Mouse (Mus musculus) induced T-regulatory cell, adult 2 months (primary cell): Measurements from ENCODE around the gene Clic4.

ENCODE experiments used
- DNase-seq: peaks from one replicate; pipeline ENCODE4 v3.0.0-alpha.2; 2012; ENCODE audit warnings: low read depth

Gene Clic4

DNA sequence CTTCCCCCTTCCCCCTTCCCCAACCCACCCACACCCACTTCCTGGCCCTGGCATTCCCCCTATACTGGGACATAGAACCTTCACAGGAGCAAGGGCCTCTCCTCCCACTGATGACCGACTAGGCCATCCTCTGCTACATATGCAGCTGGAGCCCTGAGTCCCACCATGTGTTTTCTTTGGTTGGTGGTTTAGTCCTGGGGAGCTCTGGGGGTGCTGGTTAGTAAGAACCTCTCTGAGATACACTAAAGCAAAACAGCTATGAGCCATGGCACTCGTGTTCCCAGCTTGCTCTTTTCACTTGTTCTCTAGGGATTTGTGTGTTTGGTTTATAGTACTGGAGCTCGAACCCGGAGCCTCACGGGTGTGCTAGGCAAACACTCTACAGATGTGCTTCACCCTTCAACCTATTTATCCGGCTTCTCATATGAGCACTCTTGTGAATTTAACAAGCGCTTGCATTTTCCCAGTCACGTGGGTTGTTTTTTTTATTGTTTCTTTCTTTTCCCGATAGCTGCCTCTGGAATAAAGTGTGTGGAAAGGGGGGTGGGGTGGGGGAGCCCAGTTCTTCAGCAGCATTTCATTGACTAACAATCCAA, 14.6 kb downstream of the Clic4 start:
- no peak for DNase-seq

DNA sequence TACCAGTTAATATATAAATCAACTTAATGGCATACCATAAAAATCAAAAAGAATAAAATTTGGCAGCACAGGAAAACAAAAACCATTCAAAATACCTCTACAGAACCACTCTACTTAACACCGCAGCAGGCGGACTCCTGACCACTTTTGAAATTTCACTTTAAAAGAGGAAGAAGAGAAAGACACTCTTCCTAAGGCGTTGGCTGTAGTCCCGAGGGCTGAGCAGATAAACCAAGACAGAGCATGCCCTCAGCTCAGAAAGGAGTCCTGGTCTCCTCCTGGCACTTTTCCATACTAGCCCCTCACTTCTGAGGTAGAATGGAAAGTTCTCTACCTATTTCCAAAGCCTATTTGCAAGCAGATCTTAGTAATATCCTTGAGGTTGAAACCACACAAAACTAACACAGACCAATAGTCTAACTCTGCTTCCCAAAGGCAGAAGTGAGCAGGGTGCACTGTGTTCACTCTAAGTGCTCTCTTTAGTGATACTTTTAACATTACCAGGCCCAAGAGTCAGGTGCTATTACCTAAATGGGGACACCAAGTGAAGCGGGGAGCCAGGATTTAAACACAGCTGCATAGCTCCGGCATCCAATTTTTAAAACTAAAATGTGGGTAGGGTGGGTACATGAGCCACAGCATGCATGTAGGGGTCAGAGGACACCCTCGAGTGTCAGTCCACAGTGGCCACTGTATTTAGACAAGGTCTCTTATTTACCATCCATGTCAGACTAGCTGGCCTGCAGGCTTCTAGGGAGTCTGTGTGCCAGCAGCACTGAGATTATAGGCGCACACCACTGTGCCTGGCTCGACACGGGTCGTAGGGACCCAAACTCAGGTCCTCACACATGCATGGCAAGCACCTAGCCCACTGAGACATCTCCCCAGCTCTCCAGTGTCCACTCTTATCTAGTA, 15.8 kb downstream of the Clic4 start:
- no peak for DNase-seq

DNA sequence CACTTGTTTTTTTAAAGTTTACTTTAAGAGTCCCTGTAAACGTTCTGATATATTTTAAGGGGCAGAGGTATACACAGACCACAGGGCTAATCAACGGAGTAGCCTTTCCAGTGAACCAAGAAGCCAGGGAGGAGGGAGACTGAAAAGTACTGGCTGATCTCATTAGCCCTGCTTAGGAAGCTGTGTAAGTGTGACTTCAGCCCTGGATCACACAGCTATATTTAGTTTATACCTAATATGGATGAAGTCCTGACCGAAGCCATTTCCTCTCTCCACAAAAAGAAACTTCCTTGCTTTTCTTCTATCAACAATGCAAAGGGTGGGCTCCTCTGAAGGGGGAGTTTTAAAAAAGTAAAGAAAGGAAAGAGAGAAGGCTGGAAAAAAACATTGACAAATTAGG, 17.8 kb downstream of the Clic4 start:
- no peak for DNase-seq

DNA sequence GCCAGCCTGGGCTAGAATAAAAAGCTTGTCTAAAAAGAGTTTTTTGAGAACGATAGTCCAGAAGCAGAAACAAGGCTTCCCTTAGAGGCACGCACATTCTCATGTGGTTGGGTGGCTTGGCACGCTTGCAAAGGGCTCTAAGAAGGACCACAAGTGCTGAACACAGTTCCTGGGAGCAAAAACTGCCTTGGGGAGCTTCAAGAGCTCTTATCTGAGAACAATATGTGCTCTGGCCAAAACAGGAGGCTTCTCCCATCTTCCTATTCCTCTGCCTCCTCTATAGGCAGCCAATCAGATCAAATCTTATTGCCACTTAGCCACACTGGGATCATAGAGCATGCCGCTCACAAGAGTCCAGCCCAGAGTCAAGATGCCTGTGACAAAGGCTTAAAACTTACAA, 18.3 kb downstream of the Clic4 start:
- DNase-seq = no peak

DNA sequence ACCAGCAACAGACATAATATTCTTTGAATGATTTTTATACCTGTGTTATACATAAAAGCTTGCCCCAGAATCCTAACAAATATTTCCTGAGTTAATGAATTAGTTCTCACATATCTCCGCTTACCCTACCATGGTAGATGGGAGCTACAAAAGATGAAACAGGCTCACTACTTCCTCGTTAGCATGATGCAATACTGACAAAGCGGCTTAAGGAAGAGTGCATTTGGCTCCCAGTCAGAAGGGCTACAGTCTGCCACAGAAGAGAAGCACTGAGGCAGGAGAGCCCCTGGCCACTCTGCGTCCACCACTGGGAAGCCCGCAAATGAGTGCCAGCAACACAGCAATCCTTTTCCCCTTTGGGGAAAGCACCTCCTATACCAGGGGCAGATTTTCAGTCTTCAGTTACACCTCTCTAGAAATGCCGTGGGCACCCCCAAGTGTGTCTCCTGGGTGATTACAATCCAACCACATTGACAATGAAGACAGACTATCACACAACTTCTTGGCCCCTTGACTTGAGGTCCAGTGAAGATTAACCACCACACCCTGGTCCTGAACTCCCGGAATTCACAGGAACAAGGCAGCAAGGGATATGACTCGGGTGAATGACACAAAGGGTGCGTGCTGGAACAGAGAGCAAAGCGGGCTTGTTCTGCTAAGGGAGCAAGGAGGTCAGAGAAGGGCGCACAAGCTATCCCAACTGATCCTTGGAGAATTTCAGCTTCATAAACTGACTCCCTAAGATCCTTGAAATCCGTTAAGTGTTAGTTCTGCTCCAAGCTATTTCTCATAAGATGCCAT, 19.2 kb downstream of the Clic4 start:
- DNase-seq = no peak

DNA sequence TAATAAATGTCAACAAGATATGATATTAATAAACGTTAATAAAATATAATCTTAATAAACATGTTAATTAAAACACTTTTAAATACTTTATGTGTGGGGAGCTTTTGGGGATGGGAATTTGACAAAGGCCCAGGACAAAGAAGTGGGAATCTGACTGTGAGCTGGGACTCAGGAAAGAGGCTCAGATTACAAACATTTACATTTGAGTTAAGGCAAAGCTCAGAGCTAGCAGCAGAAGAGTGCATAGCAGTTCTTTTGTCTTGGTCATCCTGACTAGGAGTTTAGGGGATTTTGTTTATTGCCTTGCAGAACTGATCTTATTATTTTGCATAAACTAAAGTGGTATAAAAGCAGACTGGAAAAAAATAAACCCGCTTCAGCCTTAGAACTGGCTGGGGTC, 20.8 kb downstream of the Clic4 start:
- no peak for DNase-seq

DNA sequence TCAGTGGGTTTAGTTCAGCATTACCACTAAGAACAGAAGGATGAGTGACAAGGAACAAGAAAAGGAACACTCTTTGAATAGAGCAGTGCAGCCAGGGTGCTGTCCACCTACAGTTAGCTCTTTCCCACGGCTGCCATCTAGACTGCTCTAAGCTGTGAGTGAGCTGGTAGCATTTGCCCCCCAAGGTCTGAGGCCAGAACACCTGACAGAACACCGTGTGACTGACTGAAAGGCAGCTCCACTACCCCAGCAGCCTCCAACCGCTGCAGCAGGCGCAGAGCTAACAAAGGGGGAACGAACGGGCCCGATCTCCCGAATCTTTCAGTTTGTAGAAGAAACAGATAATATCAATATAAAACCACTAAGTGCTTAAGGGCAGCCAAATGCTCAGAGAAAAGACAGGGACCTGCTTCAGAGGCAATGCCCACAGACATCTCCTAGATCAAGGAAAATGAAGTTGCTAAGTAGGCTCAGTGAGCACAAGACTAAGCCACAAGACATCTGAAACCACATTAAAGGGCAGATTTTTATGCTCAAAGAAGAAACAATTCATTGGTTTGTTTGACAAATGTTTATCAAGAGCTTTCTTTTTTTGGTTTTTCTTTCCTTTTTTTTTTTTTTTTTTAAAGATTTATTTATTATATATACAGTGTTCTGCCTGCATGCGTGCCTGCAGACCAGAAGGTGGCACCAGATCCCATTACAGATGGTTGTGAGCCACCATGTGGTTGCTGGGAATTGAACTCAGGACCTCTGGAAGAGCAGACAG, 24.2 kb downstream of the Clic4 start:
- DNase-seq = peak; percentile 57

DNA sequence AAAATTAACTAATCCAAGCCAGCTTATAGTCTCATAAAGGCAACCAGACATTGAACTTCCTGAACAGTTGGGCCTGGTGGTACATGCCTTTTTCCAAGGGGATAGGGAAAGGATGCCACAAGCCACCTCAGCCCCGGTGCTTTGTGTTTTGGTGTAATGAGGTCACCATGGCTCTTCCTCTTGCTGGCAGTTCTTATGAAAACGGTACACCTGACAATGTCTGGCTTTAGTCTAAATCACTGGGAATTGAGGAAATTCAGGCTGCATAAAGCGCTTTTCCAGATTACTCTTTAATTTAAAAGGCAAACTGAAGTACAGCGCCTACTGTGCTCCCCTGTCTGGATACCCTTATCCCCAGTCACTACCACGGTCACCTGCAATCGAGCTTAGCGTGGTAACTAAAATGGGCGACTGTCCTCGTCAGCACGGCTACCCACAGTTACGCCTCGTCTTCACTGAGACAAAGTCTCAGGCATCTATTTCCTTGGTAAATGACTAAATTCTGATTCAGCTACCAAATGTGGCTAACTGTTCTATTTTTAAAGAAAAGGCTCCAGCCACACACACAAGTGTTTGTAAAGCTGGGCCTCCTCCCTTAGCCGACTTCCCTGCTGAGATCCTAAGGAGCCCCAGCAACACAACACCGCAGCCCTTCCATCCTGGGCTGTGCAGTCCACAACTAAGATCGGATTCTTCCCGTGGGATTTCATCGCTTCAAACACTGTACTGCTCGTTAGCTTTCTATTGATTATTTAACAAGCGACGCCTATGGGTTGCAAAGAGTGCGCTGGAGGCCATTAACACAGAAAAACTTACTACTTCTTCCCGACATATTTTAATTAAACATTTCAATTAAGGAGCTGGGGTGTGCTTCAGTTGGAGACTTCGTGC, 25.5 kb downstream of the Clic4 start:
- DNase-seq = no peak

DNA sequence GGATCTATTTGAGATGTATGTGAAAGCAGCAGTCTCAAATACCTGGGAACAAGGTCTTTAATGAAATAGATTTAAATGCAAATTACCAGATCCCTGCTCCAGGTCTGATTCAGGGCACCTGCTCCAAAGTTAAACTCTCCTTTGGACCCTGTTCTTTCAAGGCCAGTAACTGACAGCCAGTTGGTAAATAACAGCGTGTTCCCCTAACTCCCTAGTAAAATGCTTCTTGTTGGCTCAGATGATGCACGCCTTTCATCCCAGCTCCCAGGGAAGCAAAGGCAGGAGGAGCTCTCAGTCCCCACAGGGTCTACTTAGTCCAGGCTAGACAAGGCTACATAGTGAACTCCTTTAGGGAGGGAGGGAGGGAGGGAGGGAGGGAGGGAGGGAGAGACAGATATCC, 26.2 kb downstream of the Clic4 start:
- DNase-seq = no peak

DNA sequence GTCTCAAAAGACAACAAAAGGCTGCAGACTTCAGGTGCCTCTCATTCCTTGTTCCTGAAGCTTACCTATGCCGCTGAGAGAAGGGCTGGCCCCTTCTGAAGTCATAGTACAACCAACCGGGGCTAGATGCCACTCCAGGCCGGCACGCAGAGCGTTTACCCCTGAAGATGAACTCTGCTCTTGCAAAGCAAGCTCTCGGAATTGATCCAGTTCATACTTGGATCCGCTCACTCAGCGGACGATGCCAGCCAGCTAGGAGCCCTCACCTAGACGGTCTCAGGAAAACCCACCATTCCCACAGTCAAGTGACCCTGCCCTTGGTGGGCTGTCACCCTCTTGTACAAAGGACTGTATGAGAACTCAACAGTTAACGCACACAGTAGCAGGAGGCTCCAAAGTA, 26.8 kb downstream of the Clic4 start:
- DNase-seq = no peak

DNA sequence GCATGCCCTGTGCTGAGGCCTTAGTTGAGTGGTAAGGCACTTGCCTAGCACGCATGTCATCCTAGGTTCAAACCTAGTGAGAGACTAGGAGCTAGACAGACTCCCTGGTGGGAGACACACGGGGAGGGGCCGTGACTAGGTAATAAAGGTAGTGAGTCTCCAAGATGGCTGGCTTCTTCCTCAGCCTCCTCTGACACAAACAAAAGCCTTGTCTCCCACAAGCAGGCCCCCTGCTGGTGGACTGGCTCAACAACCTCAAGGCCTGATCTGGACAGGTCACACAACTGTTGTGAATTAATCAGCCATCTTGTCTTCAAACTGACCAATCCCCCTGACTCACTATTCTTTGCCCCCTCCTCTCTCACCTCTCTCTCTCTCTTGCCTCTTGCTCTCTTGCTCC, 28.3 kb downstream of the Clic4 start:
- peak; percentile 60 for DNase-seq

DNA sequence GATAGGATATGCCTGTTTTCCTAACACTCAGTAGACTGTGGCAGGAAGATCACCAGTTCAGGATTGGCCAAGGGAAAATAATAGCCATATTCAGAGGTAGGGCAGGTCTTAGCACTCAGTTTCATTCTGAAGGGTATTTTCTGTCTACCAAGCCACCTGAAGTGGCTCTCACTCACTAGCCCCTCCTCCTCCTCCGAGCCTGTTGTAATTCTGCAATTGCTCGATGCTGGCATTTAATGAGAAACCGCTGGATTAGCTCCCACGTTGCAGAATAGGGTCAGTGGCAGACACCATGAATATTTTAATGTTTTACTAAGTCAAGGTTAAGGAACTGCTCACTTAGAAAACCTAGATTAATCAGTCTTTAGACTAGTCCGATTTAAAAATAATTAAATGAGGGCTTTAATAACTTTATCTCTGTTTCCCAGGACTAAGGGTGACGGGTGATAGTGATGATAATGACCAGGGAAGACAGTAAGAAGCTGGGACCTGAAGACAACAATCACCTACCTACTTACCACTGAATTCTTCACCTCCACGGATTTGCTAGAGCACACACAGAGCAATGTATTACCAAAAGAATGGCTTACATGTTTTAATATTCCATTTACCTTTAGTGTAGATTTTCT, 29.6 kb downstream of the Clic4 start:
- DNase-seq = no peak

DNA sequence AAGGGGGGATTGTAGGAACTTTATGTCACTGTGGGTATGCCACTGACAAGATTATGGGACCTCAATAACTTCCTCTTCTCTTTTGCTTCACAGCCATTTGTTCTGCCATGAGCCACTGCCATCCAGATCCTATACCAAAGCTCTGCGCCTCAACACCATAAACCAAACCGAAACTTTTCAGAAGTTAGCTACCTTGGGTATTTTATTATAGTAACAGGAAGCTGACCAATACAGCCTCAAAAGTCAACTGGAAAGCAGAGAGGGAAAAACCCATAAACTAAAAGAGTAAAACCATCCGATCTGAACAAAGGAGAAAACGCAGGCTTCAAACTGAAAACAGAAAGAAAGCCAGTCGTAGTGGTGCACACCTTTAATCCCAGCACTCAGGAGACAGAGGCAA, 30.2 kb downstream of the Clic4 start:
- DNase-seq = peak; percentile 46

DNA sequence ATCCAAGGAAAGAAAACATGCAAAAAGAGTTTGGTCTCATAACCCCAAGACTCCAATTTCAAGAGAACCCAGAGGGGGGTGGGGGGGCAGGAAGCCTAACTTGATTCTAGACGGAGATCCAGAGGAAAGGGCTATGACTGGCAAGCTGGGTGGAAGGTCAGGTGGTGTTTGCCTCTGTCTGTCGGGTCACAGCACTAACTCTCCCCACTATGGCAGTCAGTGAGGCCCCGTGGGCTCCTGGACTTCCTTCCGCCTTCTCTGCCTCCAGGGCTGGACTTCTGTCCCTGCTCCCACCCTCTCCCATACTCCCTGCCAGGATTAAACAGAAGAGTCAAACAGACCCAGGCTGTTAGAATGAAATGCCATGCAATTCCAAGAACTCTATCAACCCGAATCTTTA, 30.9 kb downstream of the Clic4 start:
- peak; percentile 40 for DNase-seq

DNA sequence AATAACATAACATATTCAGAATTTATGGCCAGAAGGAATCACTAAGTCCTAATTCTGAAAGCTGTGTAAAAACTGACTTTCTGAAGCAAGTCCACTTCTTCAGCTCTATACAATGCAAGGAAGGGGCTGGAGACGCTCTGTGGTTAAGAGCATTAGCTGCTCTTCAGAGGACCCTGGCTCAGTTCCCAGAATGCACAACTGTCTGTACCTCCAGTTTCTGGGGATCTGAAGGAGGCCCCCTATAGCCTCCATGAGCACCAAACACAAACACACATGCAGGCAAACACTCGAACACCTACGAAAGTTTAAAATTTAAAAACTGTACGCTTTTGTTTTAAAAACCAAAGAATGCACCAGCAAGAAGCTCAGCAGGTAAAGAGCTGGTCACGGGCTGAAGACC, 31.5 kb downstream of the Clic4 start:
- no peak for DNase-seq

DNA sequence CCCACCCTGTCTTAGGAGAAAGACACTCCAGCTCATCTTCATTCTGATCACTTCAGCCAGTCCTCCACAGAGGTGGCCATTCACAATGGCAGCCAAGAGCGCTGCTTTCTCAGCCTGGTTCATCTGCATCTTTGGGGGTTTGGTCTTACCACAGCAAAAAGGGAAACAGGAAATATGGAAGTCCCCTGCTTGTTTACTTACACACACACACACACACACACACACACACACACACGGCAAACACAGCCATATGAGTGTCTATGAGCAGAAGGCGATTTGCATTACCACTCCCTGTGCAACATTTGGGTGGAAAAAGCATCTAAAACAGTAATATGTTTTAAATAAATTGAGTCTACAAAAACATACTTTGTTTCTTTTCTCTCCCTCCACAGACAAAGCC, 32.3 kb downstream of the Clic4 start:
- DNase-seq = peak; percentile 53

DNA sequence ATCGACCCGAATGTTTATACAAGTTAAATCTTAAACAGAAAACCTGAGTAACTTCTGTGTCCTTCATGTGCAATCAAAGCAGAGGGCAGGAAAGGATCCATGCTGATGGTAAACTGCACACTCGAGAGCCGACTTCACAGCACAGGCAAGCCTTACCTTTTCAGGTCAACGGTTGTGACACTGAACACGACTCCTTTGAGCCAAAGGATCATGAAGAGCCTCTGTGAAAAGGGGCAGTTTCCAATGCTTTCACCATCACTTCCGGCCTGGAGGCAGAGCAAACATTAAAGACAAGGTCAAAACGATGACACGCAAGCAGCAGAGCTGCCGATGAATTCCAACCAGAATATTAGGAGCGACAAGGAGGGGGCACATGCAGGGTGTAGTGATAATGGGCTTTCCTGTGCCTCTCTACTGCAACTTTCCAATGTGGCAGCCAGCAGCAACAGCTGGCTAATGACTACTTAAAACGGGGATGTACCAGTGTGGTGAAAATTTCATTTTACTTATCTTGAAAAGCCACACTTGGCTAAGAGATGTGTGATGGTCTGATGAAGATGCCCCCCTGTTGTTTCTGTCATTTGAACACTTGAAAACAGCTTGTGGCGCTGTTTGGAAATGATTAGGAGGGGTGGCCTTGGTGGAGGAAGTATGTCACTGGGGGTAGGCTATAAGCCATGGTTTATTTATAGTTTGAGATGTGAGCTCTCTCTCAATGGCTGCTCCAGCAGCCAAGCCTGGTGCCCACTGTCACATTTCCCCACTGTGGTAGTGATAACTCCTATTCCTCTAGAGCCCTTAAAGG, 33.7 kb downstream of the Clic4 start:
- no peak for DNase-seq

DNA sequence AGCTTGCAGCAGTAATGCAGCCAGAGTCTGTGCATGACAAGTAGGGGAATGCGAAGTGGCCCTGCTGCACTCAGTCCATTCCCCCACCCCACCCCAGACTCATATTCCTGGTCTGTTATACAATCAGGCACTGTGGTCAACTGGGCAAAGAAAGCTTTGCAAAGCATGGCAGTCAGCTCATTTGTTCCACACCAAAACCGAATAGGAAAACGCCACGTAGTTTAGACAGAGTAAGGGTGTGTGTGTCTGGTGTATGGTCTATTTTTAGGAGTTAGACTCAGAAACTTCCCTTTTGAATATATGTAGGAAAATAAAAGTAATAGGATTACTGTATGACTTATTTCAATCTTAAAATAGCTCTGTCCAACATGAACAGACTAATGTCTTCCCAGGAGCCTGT, 36.0 kb downstream of the Clic4 start:
- DNase-seq = no peak

DNA sequence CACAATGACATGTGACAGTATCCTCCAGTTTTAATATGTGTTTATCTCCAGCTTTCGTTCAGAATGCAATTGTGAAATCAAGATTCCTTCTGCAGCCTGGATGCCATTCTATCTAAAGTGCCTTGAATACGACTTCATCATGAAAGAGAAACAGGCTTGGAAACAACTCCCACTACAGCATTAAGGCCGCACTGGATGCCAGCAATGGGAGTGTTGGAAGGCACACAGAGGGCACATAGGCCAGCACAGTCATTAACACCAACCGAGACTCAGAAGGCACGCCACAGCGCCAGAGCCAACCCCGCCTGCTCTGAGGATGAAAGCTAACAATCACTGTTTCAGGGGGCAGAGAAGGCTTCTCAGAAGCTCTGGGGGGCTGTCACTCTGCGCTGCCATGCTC, 37.1 kb downstream of the Clic4 start:
- no peak for DNase-seq

DNA sequence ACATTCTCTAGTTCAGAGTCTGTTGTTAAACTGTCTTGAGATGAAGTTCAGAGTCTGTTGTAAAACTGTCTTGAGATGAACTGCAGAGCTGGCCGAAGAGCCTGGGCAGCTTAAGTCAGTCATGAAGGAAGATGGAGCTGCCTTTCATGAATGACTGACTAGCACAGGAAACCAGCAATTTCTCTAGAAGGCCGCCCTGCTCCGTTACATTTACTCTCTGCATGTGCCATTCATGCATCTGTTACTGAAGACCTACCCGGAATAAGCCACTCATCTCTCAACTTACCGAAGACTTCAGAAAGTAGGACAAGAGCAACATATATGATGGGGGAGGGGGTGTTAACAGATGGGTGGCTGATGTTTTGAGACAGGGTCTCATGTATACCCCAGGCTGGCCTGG, 40.1 kb downstream of the Clic4 start:
- DNase-seq = no peak
